Mouse (Mus musculus) liver, postnatal 0 days (tissue): ENCODE results near the gene Ganab.

ENCODE experiments used
- CTCF ChIP-seq: sonication (generic); IDR thresholded peaks from 2 replicates; pipeline ENCODE4 v1.5.1; 2016; ENCODE audit warnings: antibody characterized with exemption, low read depth
- EP300 ChIP-seq: IDR thresholded peaks from 2 replicates; pipeline ENCODE4 v1.6.1; 2016; ENCODE audit warnings: antibody characterized with exemption, low read depth, mild to moderate bottlenecking

DNA sequence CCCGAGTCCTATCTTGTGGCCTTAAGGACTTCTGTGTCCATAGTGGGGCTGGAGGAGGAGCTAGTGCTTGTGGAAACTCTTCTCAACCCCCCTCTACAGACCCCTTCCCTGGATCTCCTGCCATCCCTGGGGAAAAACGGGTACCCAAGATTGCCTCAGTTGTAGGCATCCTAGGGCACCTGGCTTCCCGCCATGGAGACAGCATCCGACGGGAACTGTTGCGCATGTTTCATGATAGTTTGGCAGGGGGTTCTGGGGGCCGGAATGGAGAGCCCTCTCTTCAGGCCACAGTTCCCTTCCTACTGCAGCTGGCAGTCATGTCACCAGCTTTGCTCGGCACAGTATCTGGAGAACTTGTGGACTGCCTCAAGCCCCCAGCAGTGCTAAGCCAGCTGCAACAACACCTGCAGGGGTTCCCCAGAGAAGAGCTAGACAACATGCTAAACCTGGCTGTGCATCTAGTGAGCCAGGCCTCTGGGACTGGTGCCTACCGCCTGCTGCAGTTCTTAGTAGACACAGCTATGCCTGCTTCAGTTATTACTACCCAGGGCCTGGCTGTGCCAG, 2.4 kb upstream of the Ganab start:
- no peak for TF ChIP-seq CTCF
- no peak for TF ChIP-seq EP300
